Mouse (Mus musculus) CD4-positive naive resting alpha-beta T cell, adult 76 days (primary cell): ENCODE measurements around the gene Cd40lg. TPM values are rescaled to one million over a fixed set of nuclear protein-coding genes. Genes with fewer than 3 reads are reported as not detected.

Source experiments
- total RNA-seq: library from RNA; stranded (reverse); gene quantifications from one replicate; pipeline ENCODE4 v1.2.4, GENCODE M21; 2023

Cd40lg gene
- 81.4 TPM for total RNA-seq

GRCm38 (mm10) chrX:57211876-57212275, at the start of gene Cd40lg:
TSS of gene Cd40lg (plus strand) at chrX:57212143.

Other genes starting within 250 kb of the Cd40lg start
- not detected for gene Brs3, start 169.1 kb upstream of the Cd40lg start, total RNA-seq
- 54.7 TPM for gene Htatsf1, start 158.6 kb upstream of the Cd40lg start, total RNA-seq
- gene Vgll1, start 124.0 kb upstream of the Cd40lg start, total RNA-seq, result not detected
- 86.5 TPM for gene Arhgef6, start 126.6 kb downstream of the Cd40lg start, total RNA-seq
- gene Rbmx, start 180.9 kb downstream of the Cd40lg start, total RNA-seq, result 70.8 TPM
- not detected for gene Gm364, start 197.0 kb downstream of the Cd40lg start, total RNA-seq